Mouse (Mus musculus): ENCODE results near the gene Prpmp5. TPM values are rescaled to one million over a fixed set of nuclear protein-coding genes. Genes with fewer than 3 reads are reported as not detected.
"Not testable (repeated sequence)": the region's sequence is repeated elsewhere in the genome, so short reads cannot be mapped to it uniquely, and the experiment has no call there.

Prpmp5 gene
- not detected in 2 replicates for polyA plus RNA-seq (2015; fragmentation: Nextera tagmentation; extraction: Ambion mirVana)

DNA sequence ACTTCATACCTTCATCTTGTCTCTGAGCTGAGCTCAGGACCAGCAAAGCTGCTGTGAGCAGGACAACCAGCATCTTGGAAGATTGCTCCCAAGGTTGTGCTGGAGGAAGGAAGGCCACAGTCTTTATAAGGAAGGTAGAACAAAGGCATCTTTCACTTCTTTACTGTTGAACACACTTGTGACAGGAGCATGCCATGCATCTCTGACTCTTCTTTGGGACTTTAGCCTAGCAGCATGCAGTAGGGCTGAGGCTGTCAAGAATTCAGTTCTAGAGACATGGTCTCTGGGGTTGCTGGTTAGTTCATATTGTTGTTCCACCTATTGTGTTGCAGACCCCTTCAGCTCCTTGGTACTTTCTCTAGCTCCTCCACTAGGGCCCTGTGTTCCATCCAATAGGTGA, at the start of gene Prpmp5:
TSS of gene Prpmp5 (minus strand) at position 101 of the 400 bp plus-strand sequence.
- H3K9me3 ChIP-seq (replicated peaks; ENCODE audit: control insufficient read depth, low read length, poor library complexity, severe bottlenecking); H3K36me3 ChIP-seq (ENCODE audit: control insufficient read depth, insufficient read depth, low read length); ATAC-seq; H3K4me1 ChIP-seq (ENCODE audit: control insufficient read depth, insufficient read depth, low read length); H3K27ac ChIP-seq (ENCODE audit: low read length); H3K4me3 ChIP-seq (ENCODE audit: low read depth, low read length); H3K9ac ChIP-seq (ENCODE audit: low read depth, low read length); H3K27me3 ChIP-seq (ENCODE audit: control insufficient read depth, insufficient read depth, low read depth, low read length); H3K4me2 ChIP-seq (ENCODE audit: low read length): not testable (repeated sequence)

DNA sequence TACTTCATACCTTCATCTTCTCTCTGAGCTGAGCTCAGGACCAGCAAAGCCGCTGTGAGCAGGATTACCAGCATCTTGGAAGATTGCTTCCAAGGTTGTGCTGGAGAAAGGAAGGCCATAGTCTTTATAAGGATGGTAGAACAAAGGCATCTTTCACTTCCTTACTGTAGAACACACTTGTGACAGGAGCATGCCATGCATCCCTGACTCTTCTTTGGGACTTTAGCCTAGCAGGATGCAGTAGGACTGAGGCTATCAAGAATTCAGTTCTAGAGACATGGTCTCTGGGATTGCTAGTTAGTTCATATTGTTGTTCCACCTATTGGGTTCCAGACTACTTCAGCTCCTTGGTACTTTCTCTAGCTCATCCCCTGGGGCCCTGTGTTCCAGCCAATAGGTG, 49.5 kb upstream of the Prpmp5 start, which contains the start of gene Gm8882:
TSS of gene Gm8882 (minus strand) at position 101 of the 400 bp plus-strand sequence.
- H3K4me3 ChIP-seq (ENCODE audit: low read depth, low read length); H3K36me3 ChIP-seq (ENCODE audit: control insufficient read depth, insufficient read depth, low read length); H3K27me3 ChIP-seq (ENCODE audit: control insufficient read depth, insufficient read depth, low read depth, low read length); H3K27ac ChIP-seq (ENCODE audit: low read length); H3K9ac ChIP-seq (ENCODE audit: low read depth, low read length); H3K4me1 ChIP-seq (ENCODE audit: control insufficient read depth, insufficient read depth, low read length); ATAC-seq; H3K4me2 ChIP-seq (ENCODE audit: low read length); H3K9me3 ChIP-seq (replicated peaks; ENCODE audit: control insufficient read depth, low read length, poor library complexity, severe bottlenecking): not testable (repeated sequence)
- WGBS, result 59% methylated on average over 1 of the region's 1 CpGs

Other genes with a start within 250 kb of the Prpmp5 start
- gene Prb1, start 104.2 kb downstream of the Prpmp5 start, polyA plus RNA-seq (2015; fragmentation: Nextera tagmentation; extraction: Ambion mirVana), result not detected in 2 replicates
- not detected in 2 replicates for gene Gm8882, start 49.4 kb upstream of the Prpmp5 start, polyA plus RNA-seq (2015; fragmentation: Nextera tagmentation; extraction: Ambion mirVana)